Mouse (Mus musculus) brown adipose tissue, adult 24 weeks (tissue): Measurements from ENCODE around the gene Npm3. TPM values are rescaled to one million over a fixed set of nuclear protein-coding genes. Genes with fewer than 3 reads are reported as not detected.

ENCODE experiments used
- H3K27ac ChIP-seq: fragments of 200-500 bp; replicated peaks from 2 replicates; pipeline ENCODE4 v1.5.1; 2012; ENCODE audit warnings: low read depth, mild to moderate bottlenecking, low read length
- H3K4me1 ChIP-seq: fragments of 200-500 bp; 2 replicates; pipeline ENCODE4 v1.6.1; 2012; ENCODE audit warnings: low read length, mixed read lengths; ENCODE audit not compliant: control insufficient read depth, insufficient read depth, insufficient read length
- H3K4me3 ChIP-seq: fragments of 200-500 bp; 2 replicates; pipeline ENCODE4 v1.5.1; 2012; ENCODE audit warnings: low read depth, mild to moderate bottlenecking, low read length, moderate library complexity; ENCODE audit not compliant: insufficient read depth
- polyA plus RNA-seq: library from polyadenylated mRNA; stranded (reverse); fragments of >200 nt; gene quantifications from 2 replicates; pipeline ENCODE4 v1.2.4, GENCODE M21; 2012; ENCODE audit not compliant: missing spikeins, insufficient read depth, insufficient read length

The Npm3 gene
- polyA plus RNA-seq = 26.4 and 35.8 TPM in 2 replicates

- H3K27ac ChIP-seq = no peak within 1 kb of the TSS
- H3K4me1 ChIP-seq = peaks cover 5% of the 10 kb centered on the region
- peak within 1 kb of the TSS; percentile 98 for H3K4me3 ChIP-seq
Observed at GRCm38 (mm10) chr19:45749243-45750043, at the start of gene Npm3. Npm3 (minus strand) TSS chr19:45749591.

- no peak overlapping the region for H3K4me3 ChIP-seq
- no peaks in the 10 kb centered on the region for H3K4me1 ChIP-seq
- no peak overlapping the region for H3K27ac ChIP-seq
Observed at GRCm38 (mm10) chr19:45796879-45797278, 47.5 kb upstream of the Npm3 start.

- no peak overlapping the region for H3K27ac ChIP-seq
- H3K4me3 ChIP-seq = no peak overlapping the region
- no peaks in the 10 kb centered on the region for H3K4me1 ChIP-seq
Observed at GRCm38 (mm10) chr19:45796061-45796556, 46.7 kb upstream of the Npm3 start.

GRCm38 (mm10) chr19:45795406-45795944, 46.1 kb upstream of the Npm3 start:
- no peak overlapping the region for H3K27ac ChIP-seq
- no peak overlapping the region for H3K4me3 ChIP-seq
- H3K4me1 ChIP-seq = no peaks in the 10 kb centered on the region

- no peak overlapping the region for H3K27ac ChIP-seq
- no peak overlapping the region for H3K4me3 ChIP-seq
- no peaks in the 10 kb centered on the region for H3K4me1 ChIP-seq
Observed at GRCm38 (mm10) chr19:45794718-45795117, 45.3 kb upstream of the Npm3 start.

GRCm38 (mm10) chr19:45792404-45792803, 43.0 kb upstream of the Npm3 start:
- Histone ChIP-seq H3K4me3 (no peak overlapping the region), H3K27ac (no peak overlapping the region), H3K4me1 (no peaks in the 10 kb centered on the region)

- Histone ChIP-seq H3K27ac (no peak overlapping the region), H3K4me3 (no peak overlapping the region), H3K4me1 (0 out of 2 replicates have a peak, but pooled peaks cover 2% of the 10 kb centered on the region)
Observed at GRCm38 (mm10) chr19:45789888-45790874, 40.8 kb upstream of the Npm3 start.

GRCm38 (mm10) chr19:45789365-45789764, 40.0 kb upstream of the Npm3 start:
- H3K27ac ChIP-seq = no peak overlapping the region
- H3K4me3 ChIP-seq = no peak overlapping the region
- H3K4me1 ChIP-seq = 0 out of 2 replicates have a peak, but pooled peaks cover 3% of the 10 kb centered on the region

GRCm38 (mm10) chr19:45788337-45788736, 38.9 kb upstream of the Npm3 start:
- 0 out of 2 replicates have a peak, but pooled peaks cover 3% of the 10 kb centered on the region for H3K4me1 ChIP-seq
- no peak overlapping the region for H3K4me3 ChIP-seq
- H3K27ac ChIP-seq = no peak overlapping the region

- Histone ChIP-seq H3K27ac (no peak overlapping the region), H3K4me1 (0 out of 2 replicates have a peak, but pooled peaks cover 3% of the 10 kb centered on the region), H3K4me3 (no peak overlapping the region)
Observed at GRCm38 (mm10) chr19:45787450-45787849, 38.1 kb upstream of the Npm3 start.

- Histone ChIP-seq H3K27ac (no peak overlapping the region), H3K4me1 (peaks cover 9% of the 10 kb centered on the region; the same call in 1 of the 2 replicates), H3K4me3 (no peak overlapping the region)
Observed at GRCm38 (mm10) chr19:45785470-45785869, 36.1 kb upstream of the Npm3 start.

- Histone ChIP-seq H3K4me3 (peak overlapping the region; percentile 57), H3K27ac (peak overlapping the region; percentile 79), H3K4me1 (peaks cover 13% of the 10 kb centered on the region; the same call in 1 of the 2 replicates)
Observed at GRCm38 (mm10) chr19:45783933-45784576, 34.7 kb upstream of the Npm3 start.

- Histone ChIP-seq H3K4me3 (peak within 1 kb of the TSS; percentile 97), H3K4me1 (peaks cover 13% of the 10 kb centered on the region; the same call in 1 of the 2 replicates), H3K27ac (peak within 1 kb of the TSS; percentile 81)
Observed at GRCm38 (mm10) chr19:45783181-45783932, 34.0 kb upstream of the Npm3 start, which contains the start of gene Mgea5. Mgea5 (minus strand) TSS chr19:45783837.
